Mouse (Mus musculus): ENCODE results near the gene Luc7l2. TPM values are rescaled to one million over a fixed set of nuclear protein-coding genes. Genes with fewer than 3 reads are reported as not detected.
"Not testable (repeated sequence)": the region's sequence is repeated elsewhere in the genome, so short reads cannot be mapped to it uniquely, and the experiment has no call there.

The Luc7l2 gene
- polyA plus RNA-seq, 1 experiment from 2014 or later = 47.1 TPM

GRCm38 (mm10) chr6:38549840-38550239 is 1.3 kb upstream of the Luc7l2 start:
- Histone ChIP-seq H3K27ac (ENCODE audit: low read depth) (peak overlapping the region; percentile 99; the same call in 1 of the 2 replicates), H3K9ac (ENCODE audit: low read length) (peak overlapping the region; percentile 91), H3K4me3 (ENCODE audit: low read depth, low read length) (peak overlapping the region; percentile 64), H3K4me2 (ENCODE audit: low read length) (peak overlapping the region; percentile 59)
- not testable (repeated sequence) for H3K4me1 ChIP-seq (replicated peaks; ENCODE audit: control insufficient read depth, insufficient read depth, low read length); DNase-seq (ENCODE audit: low spot score); H3K27me3 ChIP-seq (replicated peaks; ENCODE audit: control insufficient read depth, insufficient read depth, low read length); ATAC-seq (replicated peaks; ENCODE audit: low FRiP score, low TSS enrichment, low read depth); H3K9me3 ChIP-seq (ENCODE audit: control insufficient read depth, low read length); H3K36me3 ChIP-seq (ENCODE audit: control insufficient read depth, insufficient read depth, low read length)
- WGBS = 74% methylated on average over 6 of the region's 6 CpGs

GRCm38 (mm10) chr6:38550250-38551061 is 678 bp upstream of the Luc7l2 start:
- ATAC-seq (replicated peaks; ENCODE audit: low FRiP score, low TSS enrichment, low read depth) (peak; percentile 38), DNase-seq (ENCODE audit: low spot score) (peak; percentile 95)
- 6% methylated on average over 28 of the region's 28 CpGs for WGBS

GRCm38 (mm10) chr6:38551989-38552635 is 978 bp downstream of the Luc7l2 start:
- no peaks in the 10 kb centered on the region for H3K27me3 ChIP-seq (replicated peaks; ENCODE audit: control insufficient read depth, insufficient read depth, low read length)
- ATAC-seq (replicated peaks; ENCODE audit: low FRiP score, low TSS enrichment, low read depth) (peak; percentile 94), DNase-seq (ENCODE audit: low spot score) (peak; percentile 98)
- H3K4me1 ChIP-seq (replicated peaks; ENCODE audit: control insufficient read depth, insufficient read depth, low read length) = peaks cover 4% of the 10 kb centered on the region; the same call in 1 of the 2 replicates
- peak overlapping the region; percentile 55 for H3K4me2 ChIP-seq (ENCODE audit: low read length)
- no peaks in the 10 kb centered on the region for H3K9me3 ChIP-seq (ENCODE audit: control insufficient read depth, low read length)
- under 1% methylated on average over 29 of the region's 32 CpGs for WGBS
- peak overlapping the region; percentile 91 for H3K9ac ChIP-seq (ENCODE audit: low read length)
- H3K4me3 ChIP-seq (ENCODE audit: low read depth, low read length) = peak overlapping the region; percentile 64
- H3K36me3 ChIP-seq (ENCODE audit: control insufficient read depth, insufficient read depth, low read length) = peaks cover 12% of the 10 kb centered on the region; the same call in 1 of the 2 replicates
- H3K27ac ChIP-seq (ENCODE audit: low read depth) = peak overlapping the region; percentile 99

More at GRCm38 (mm10) chr6:38550250-38551061, 678 bp upstream of the Luc7l2 start:
- Histone ChIP-seq H3K9ac (ENCODE audit: low read length) (peak overlapping the region; percentile 91), H3K27ac (ENCODE audit: low read depth) (peak overlapping the region; percentile 99), H3K4me2 (ENCODE audit: low read length) (peak overlapping the region; percentile 59), H3K27me3 (replicated peaks; ENCODE audit: control insufficient read depth, insufficient read depth, low read length) (no peaks in the 10 kb centered on the region), H3K36me3 (ENCODE audit: control insufficient read depth, insufficient read depth, low read length) (0 out of 2 replicates have a peak, but pooled peaks cover 1% of the 10 kb centered on the region), H3K4me3 (ENCODE audit: low read depth, low read length) (peak overlapping the region; percentile 64), H3K9me3 (ENCODE audit: control insufficient read depth, low read length) (no peaks in the 10 kb centered on the region), H3K4me1 (replicated peaks; ENCODE audit: control insufficient read depth, insufficient read depth, low read length) (peaks cover 4% of the 10 kb centered on the region; the same call in 1 of the 2 replicates)

- Histone ChIP-seq H3K4me3 (ENCODE audit: low read depth, low read length) (peak overlapping the region; percentile 64), H3K36me3 (ENCODE audit: control insufficient read depth, insufficient read depth, low read length) (peaks cover 16% of the 10 kb centered on the region), H3K27ac (ENCODE audit: low read depth) (peak overlapping the region; percentile 99; the same call in 1 of the 2 replicates), H3K4me2 (ENCODE audit: low read length) (peak overlapping the region; percentile 55), H3K4me1 (replicated peaks; ENCODE audit: control insufficient read depth, insufficient read depth, low read length) (peaks cover 4% of the 10 kb centered on the region; the same call in 1 of the 2 replicates), H3K9ac (ENCODE audit: low read length) (peak overlapping the region; percentile 91), H3K27me3 (replicated peaks; ENCODE audit: control insufficient read depth, insufficient read depth, low read length) (no peaks in the 10 kb centered on the region), H3K9me3 (ENCODE audit: control insufficient read depth, low read length) (no peaks in the 10 kb centered on the region)
- DNase-seq (ENCODE audit: low spot score) = no peak
- ATAC-seq (replicated peaks; ENCODE audit: low FRiP score, low TSS enrichment, low read depth) = no peak
- 18% methylated on average over 5 of the region's 5 CpGs for WGBS
These were observed 1.5 kb downstream of the Luc7l2 start for GRCm38 (mm10) chr6:38552636-38553000.

- H3K9me3 ChIP-seq (ENCODE audit: control insufficient read depth, low read length) = no peaks in the 10 kb centered on the region
- DNase-seq (ENCODE audit: low spot score) (no peak), ATAC-seq (replicated peaks; ENCODE audit: low FRiP score, low TSS enrichment, low read depth) (no peak)
- WGBS = 93% methylated on average over 2 of the region's 2 CpGs
- H3K4me2 ChIP-seq (ENCODE audit: low read length) = no peak overlapping the region
- H3K9ac ChIP-seq (ENCODE audit: low read length) = no peak overlapping the region
- no peaks in the 10 kb centered on the region for H3K27me3 ChIP-seq (replicated peaks; ENCODE audit: control insufficient read depth, insufficient read depth, low read length)
- no peak overlapping the region for H3K27ac ChIP-seq (ENCODE audit: low read depth)
- peaks cover 59% of the 10 kb centered on the region for H3K36me3 ChIP-seq (ENCODE audit: control insufficient read depth, insufficient read depth, low read length)
- no peaks in the 10 kb centered on the region for H3K4me1 ChIP-seq (replicated peaks; ENCODE audit: control insufficient read depth, insufficient read depth, low read length)
- H3K4me3 ChIP-seq (ENCODE audit: low read depth, low read length) = no peak overlapping the region
These were observed 25.0 kb downstream of the Luc7l2 start for GRCm38 (mm10) chr6:38576096-38576495.

- Histone ChIP-seq H3K9me3 (ENCODE audit: control insufficient read depth, low read length) (no peaks in the 10 kb centered on the region), H3K36me3 (ENCODE audit: control insufficient read depth, insufficient read depth, low read length) (peaks cover 53% of the 10 kb centered on the region), H3K27ac (ENCODE audit: low read depth) (no peak overlapping the region), H3K4me2 (ENCODE audit: low read length) (no peak overlapping the region), H3K9ac (ENCODE audit: low read length) (no peak overlapping the region), H3K4me1 (replicated peaks; ENCODE audit: control insufficient read depth, insufficient read depth, low read length) (no peaks in the 10 kb centered on the region), H3K4me3 (ENCODE audit: low read depth, low read length) (no peak overlapping the region), H3K27me3 (replicated peaks; ENCODE audit: control insufficient read depth, insufficient read depth, low read length) (no peaks in the 10 kb centered on the region)
- WGBS = 97% methylated on average over 3 of the region's 3 CpGs
- no peak for DNase-seq (ENCODE audit: low spot score)
- no peak for ATAC-seq (replicated peaks; ENCODE audit: low FRiP score, low TSS enrichment, low read depth)
These were observed 29.2 kb downstream of the Luc7l2 start for GRCm38 (mm10) chr6:38580112-38580857.

- H3K27me3 ChIP-seq (replicated peaks; ENCODE audit: control insufficient read depth, insufficient read depth, low read length) = no peaks in the 10 kb centered on the region
- no peak overlapping the region for H3K4me2 ChIP-seq (ENCODE audit: low read length)
- WGBS = 94% methylated on average over 3 of the region's 3 CpGs
- H3K4me1 ChIP-seq (replicated peaks; ENCODE audit: control insufficient read depth, insufficient read depth, low read length) = no peaks in the 10 kb centered on the region
- H3K36me3 ChIP-seq (ENCODE audit: control insufficient read depth, insufficient read depth, low read length) = peaks cover 61% of the 10 kb centered on the region
- no peak overlapping the region for H3K9ac ChIP-seq (ENCODE audit: low read length)
- no peak overlapping the region for H3K27ac ChIP-seq (ENCODE audit: low read depth)
- no peaks in the 10 kb centered on the region for H3K9me3 ChIP-seq (ENCODE audit: control insufficient read depth, low read length)
- ATAC-seq (replicated peaks; ENCODE audit: low FRiP score, low TSS enrichment, low read depth) = no peak
- no peak for DNase-seq (ENCODE audit: low spot score)
- H3K4me3 ChIP-seq (ENCODE audit: low read depth, low read length) = no peak overlapping the region
These were observed 30.6 kb downstream of the Luc7l2 start for GRCm38 (mm10) chr6:38581711-38582110.

GRCm38 (mm10) chr6:38597481-38597880 is 46.3 kb downstream of the Luc7l2 start:
- no peak overlapping the region for H3K27ac ChIP-seq (ENCODE audit: low read depth)
- WGBS = 91% methylated on average over 4 of the region's 4 CpGs
- H3K9ac ChIP-seq (ENCODE audit: low read length) = no peak overlapping the region
- DNase-seq (ENCODE audit: low spot score) (no peak), ATAC-seq (replicated peaks; ENCODE audit: low FRiP score, low TSS enrichment, low read depth) (no peak)
- peaks cover 88% of the 10 kb centered on the region for H3K36me3 ChIP-seq (ENCODE audit: control insufficient read depth, insufficient read depth, low read length)
- no peaks in the 10 kb centered on the region for H3K9me3 ChIP-seq (ENCODE audit: control insufficient read depth, low read length)
- no peaks in the 10 kb centered on the region for H3K4me1 ChIP-seq (replicated peaks; ENCODE audit: control insufficient read depth, insufficient read depth, low read length)
- no peaks in the 10 kb centered on the region for H3K27me3 ChIP-seq (replicated peaks; ENCODE audit: control insufficient read depth, insufficient read depth, low read length)
- no peak overlapping the region for H3K4me3 ChIP-seq (ENCODE audit: low read depth, low read length)
- no peak overlapping the region for H3K4me2 ChIP-seq (ENCODE audit: low read length)

All from intestine, embryonic 14.5 days (tissue).